Mouse (Mus musculus) C2C12 (cell line): Measurements from ENCODE around the gene Idh2. TPM values are rescaled to one million over a fixed set of nuclear protein-coding genes. Genes with fewer than 3 reads are reported as not detected.
A peak's percentile ranks its signal among the peaks of the same experiment; 100 is the strongest.

Source experiments
- H3K27me3 ChIP-seq: one replicate; pipeline ENCODE4 v1.6.1; 2011; ENCODE audit not compliant: control insufficient read depth, insufficient read depth, insufficient read length
- H3K36me3 ChIP-seq: one replicate; pipeline ENCODE4 v1.6.1; 2011; ENCODE audit not compliant: control insufficient read depth, insufficient read depth
- H3K4me3 ChIP-seq: one replicate; pipeline ENCODE4 v1.5.1; 2011; ENCODE audit warnings: mild to moderate bottlenecking, control low read depth; ENCODE audit not compliant: poor library complexity, insufficient read depth, severe bottlenecking
- H3K79me2 ChIP-seq: one replicate; pipeline ENCODE4 v1.6.1; 2011; ENCODE audit not compliant: control insufficient read depth, insufficient read depth
- H3K79me3 ChIP-seq: one replicate; pipeline ENCODE4 v1.6.1; 2011; ENCODE audit warnings: low read depth, control low read depth
- H3ac ChIP-seq: one replicate; pipeline ENCODE3; 2011; ENCODE audit warnings: low read depth; ENCODE audit not compliant: control insufficient read depth, insufficient read length
- CEBPB ChIP-seq: IDR thresholded peaks from one replicate; pipeline ENCODE4 v1.6.1; 2011; ENCODE audit warnings: low read depth, mild to moderate bottlenecking, control low read depth, moderate library complexity
- CTCF ChIP-seq: IDR thresholded peaks from one replicate; pipeline ENCODE4 v1.5.1; 2011; ENCODE audit not compliant: control insufficient read depth, insufficient read depth, insufficient read length
- FOSL1 ChIP-seq: IDR thresholded peaks from one replicate; pipeline ENCODE4 v1.8.0; 2011; ENCODE audit warnings: mild to moderate bottlenecking, low read length; ENCODE audit not compliant: poor library complexity, insufficient read depth, severe bottlenecking
- MAX ChIP-seq: IDR thresholded peaks from one replicate; pipeline ENCODE4 v1.6.1; 2011; ENCODE audit warnings: mild to moderate bottlenecking, control low read depth
- MYOD1 ChIP-seq: IDR thresholded peaks from one replicate; pipeline ENCODE4 v1.6.1; 2011; ENCODE audit warnings: low read depth; ENCODE audit not compliant: control insufficient read depth, insufficient read length
- MYOG ChIP-seq: IDR thresholded peaks from one replicate; pipeline ENCODE4 v1.6.1; 2011; ENCODE audit not compliant: control insufficient read depth, insufficient read length; ENCODE audit errors: extremely low read depth
- USF1 ChIP-seq: IDR thresholded peaks from one replicate; pipeline ENCODE4 v1.6.1; 2011; ENCODE audit warnings: low read depth, mild to moderate bottlenecking, control low read depth, moderate library complexity
- polyA plus RNA-seq: library from polyadenylated mRNA; unstranded; fragments of >200 nt; fragmentation: generic; extraction: Trizol; gene quantifications from one replicate; pipeline ENCODE4 v1.2.1, GENCODE M21; 2012; ENCODE audit warnings: missing spikeins

The Idh2 gene
- polyA plus RNA-seq, 1 experiment = 244 TPM

GRCm38 (mm10) chr7:80116158-80116557 is 966 bp upstream of the Idh2 start:
- TF ChIP-seq FOSL1 (no peak), USF1 (no peak), MYOG (no peak), MAX (no peak), CEBPB (no peak), MYOD1 (no peak), CTCF (no peak)
- Histone ChIP-seq H3K79me3 (peaks cover 29% of the 10 kb centered on the region), H3ac (no peak overlapping the region), H3K27me3 (no peaks in the 10 kb centered on the region), H3K4me3 (no peak overlapping the region), H3K36me3 (no peaks in the 10 kb centered on the region), H3K79me2 (peaks cover 39% of the 10 kb centered on the region)

DNA sequence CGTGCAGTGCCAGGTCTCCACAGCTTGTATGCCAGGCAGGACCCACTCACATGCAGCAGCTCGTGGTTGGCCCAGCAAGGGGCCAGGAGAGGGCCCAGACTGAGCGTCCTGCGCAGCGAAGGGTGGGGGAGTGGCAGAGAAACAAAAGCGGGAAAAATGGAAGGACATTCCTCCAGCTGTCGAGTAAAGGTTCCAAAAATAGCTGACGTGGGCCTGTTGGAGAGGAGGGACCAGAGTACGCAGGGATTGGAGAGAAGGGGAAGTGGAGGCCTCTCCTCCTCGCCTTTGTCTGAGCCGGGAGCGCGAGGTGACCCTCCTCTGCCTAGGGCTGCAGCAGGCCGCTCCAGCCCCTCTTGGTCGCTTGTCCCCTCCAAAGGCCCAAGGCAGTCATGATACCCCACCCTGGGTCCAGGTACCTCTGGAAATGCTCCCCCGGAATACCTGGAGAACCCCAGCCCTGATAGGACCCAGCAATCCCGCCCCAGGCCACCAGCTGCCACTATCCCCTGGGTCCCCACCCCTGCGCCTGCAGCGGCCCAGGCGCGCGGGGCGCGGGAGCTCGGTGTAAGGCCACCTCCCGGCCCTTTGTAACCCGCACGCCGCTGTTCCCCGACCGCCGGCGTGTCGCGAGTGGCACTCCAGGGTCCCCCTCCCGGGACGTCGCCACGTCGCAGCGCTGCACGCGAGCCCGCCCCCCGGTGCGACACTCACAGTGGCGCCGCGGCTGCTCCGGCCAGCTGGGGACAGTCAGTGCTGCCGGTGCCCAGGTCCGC is 555 bp downstream of the Idh2 start:
- Histone ChIP-seq H3K4me3 (peak overlapping the region; percentile 60), H3K79me2 (peaks cover 54% of the 10 kb centered on the region), H3ac (peak overlapping the region; percentile 95), H3K79me3 (peaks cover 37% of the 10 kb centered on the region), H3K27me3 (no peaks in the 10 kb centered on the region), H3K36me3 (peaks cover 6% of the 10 kb centered on the region)
- TF ChIP-seq CTCF (no peak), CEBPB (no peak), USF1 (no peak), MYOD1 (no peak), MYOG (no peak), MAX (peak; percentile 51)

- peaks cover 8% of the 10 kb centered on the region for H3K36me3 ChIP-seq
- peak overlapping the region; percentile 60 for H3K4me3 ChIP-seq
- peak overlapping the region; percentile 95 for H3ac ChIP-seq
- peaks cover 61% of the 10 kb centered on the region for H3K79me2 ChIP-seq
- TF ChIP-seq MYOD1 (no peak), FOSL1 (no peak), USF1 (no peak), CEBPB (no peak), MYOG (no peak), MAX (no peak), CTCF (no peak)
- H3K27me3 ChIP-seq = no peaks in the 10 kb centered on the region
- peaks cover 42% of the 10 kb centered on the region for H3K79me3 ChIP-seq
Observed at GRCm38 (mm10) chr7:80113989-80114388, 1.2 kb downstream of the Idh2 start.

DNA sequence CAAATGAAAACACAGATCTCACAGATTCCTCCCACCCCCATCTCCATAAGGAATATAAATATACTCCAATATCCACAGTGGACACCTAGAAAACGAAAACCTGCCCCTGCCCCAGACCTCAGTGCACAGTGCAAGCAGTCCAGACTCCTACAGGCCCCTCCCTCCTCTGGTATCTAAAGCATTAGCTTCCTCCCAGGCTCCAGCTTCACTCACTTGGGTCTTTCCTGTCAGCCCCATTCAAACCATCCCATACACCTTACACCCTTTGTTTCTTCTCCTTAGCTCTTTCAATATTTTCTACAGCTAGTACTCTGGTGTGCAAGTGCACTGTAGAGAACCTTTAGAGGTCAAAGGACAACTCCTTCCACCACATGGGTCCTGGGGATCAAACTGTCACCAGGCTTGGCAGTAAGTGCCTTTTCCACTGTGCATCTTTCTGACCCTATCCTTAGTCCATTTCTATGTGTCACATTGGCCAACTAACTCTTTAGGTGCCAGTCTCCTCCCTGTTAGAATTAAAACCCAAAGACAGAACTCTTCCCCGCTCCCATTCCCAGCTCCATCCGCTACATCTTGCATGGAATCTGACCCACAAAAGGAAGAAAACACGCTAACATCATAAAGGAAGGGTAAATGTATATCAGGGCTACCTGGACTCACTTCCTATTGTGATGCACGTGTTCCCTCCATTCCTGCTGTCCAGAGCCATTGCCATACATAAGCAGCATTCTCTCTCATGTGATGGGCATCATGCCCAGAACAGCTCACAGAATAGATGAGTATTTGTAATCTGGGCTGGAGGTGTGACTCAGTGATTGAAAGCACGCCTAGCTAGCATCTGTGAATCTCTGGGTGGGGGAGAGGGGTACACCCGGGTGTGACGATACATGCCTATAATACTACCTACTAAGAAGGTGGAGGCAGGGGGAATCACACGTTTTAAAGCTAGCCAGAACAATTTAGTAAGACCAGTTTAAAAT is 3.8 kb downstream of the Idh2 start:
- no peaks in the 10 kb centered on the region for H3K27me3 ChIP-seq
- H3K79me3 ChIP-seq = peaks cover 64% of the 10 kb centered on the region
- no peak overlapping the region for H3K4me3 ChIP-seq
- peaks cover 87% of the 10 kb centered on the region for H3K79me2 ChIP-seq
- TF ChIP-seq MAX = no peak
- H3K36me3 ChIP-seq = peaks cover 20% of the 10 kb centered on the region
- H3ac ChIP-seq = no peak overlapping the region

- Histone ChIP-seq H3K27me3 (no peaks in the 10 kb centered on the region), H3ac (no peak overlapping the region), H3K4me3 (no peak overlapping the region), H3K79me2 (peaks cover 87% of the 10 kb centered on the region), H3K36me3 (peaks cover 30% of the 10 kb centered on the region), H3K79me3 (peaks cover 57% of the 10 kb centered on the region)
- TF ChIP-seq CEBPB (no peak), MYOG (no peak), CTCF (no peak), USF1 (no peak), FOSL1 (no peak), MYOD1 (no peak), MAX (no peak)
Observed at GRCm38 (mm10) chr7:80106441-80106840, 8.8 kb downstream of the Idh2 start.
